Mouse (Mus musculus): ENCODE measurements around the gene Mogat2.

DNA sequence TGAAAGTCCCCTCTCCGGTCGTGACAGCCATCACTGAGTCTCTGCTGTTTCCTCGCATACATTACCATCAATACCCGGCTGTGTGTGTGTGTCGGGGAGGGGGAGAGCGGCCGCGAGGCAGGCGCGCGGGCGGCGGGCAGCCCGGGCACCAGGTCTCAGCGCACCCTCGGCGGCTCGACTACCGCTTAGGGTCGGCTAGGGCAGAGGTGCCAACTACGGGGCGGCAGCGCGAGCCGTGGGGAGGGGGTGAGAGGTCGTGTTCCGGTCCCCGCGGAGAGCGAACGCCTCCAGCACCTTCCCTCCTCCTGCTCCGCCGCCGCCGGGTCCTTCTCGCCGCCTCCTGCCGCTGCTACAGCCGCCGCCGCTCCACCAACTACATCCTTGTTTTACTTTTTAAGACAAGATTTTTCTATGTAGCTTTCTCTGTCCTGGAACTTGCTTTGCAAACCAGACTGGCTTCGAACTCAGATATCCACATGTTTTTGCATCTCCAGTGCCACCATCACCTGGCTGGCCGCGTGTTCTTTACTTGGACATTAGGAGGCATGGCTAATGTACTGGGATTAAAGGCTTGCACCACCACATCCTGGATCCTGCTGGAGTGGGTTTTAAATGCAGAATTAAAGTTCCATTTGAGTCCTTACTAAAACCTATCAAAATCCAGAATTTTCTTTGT, 10.6 kb upstream of the Mogat2 start:
- TF ChIP-seq CTCF (IDR thresholded peaks at IDR 0.05; ENCODE audit: borderline replicate concordance, insufficient read depth, low read length): no peak
- TF ChIP-seq POLR2A (IDR thresholded peaks at IDR 0.05; ENCODE audit: low read depth, low read length): no peak
